Mouse (Mus musculus) gastrocnemius, adult 8-10 months (tissue): ENCODE data around the gene Foxp1. TPM values are rescaled to one million over a fixed set of nuclear protein-coding genes. Genes with fewer than 3 reads are reported as not detected.

ENCODE experiments used
- DNase-seq, 2 experiments: peaks; one replicate each; pipeline ENCODE4 v3.0.0; 2022; ENCODE audit warnings: low spot score in 2 of 2
- total RNA-seq, 4 experiments: library from RNA; stranded (reverse); gene quantifications; 2 replicates each; pipeline ENCODE4 v1.2.4; 2022

Foxp1 gene
- total RNA-seq, 4 experiments from 2014 or later, result 10.0 to 15.5 (median 13.9) TPM

- no peak for DNase-seq
Observed at GRCm38 (mm10) chr6:99028161-99028988, 494.1 kb downstream of the Foxp1 start.

- DNase-seq, result no peak
Observed at GRCm38 (mm10) chr6:99027542-99028160, 494.9 kb downstream of the Foxp1 start.

- no peak for DNase-seq
Observed at GRCm38 (mm10) chr6:99026635-99027541, 495.6 kb downstream of the Foxp1 start.

GRCm38 (mm10) chr6:99026040-99026439 lies 496.5 kb downstream of the Foxp1 start:
- no peak for DNase-seq

GRCm38 (mm10) chr6:99024588-99024987 lies 497.9 kb downstream of the Foxp1 start:
- no peak for DNase-seq

- no peak for DNase-seq
Observed at GRCm38 (mm10) chr6:99020570-99021444, 501.7 kb downstream of the Foxp1 start.

- DNase-seq, result no peak
Observed at GRCm38 (mm10) chr6:99019716-99020115, 502.8 kb downstream of the Foxp1 start.

GRCm38 (mm10) chr6:99019266-99019665 lies 503.3 kb downstream of the Foxp1 start:
- DNase-seq, result no peak

GRCm38 (mm10) chr6:99013866-99014502 lies 508.5 kb downstream of the Foxp1 start:
- no peak for DNase-seq

- no peak for DNase-seq
Observed at GRCm38 (mm10) chr6:99013119-99013865, 509.2 kb downstream of the Foxp1 start.

GRCm38 (mm10) chr6:99011895-99012584 lies 510.5 kb downstream of the Foxp1 start:
- no peak for DNase-seq

- DNase-seq, result no peak
Observed at GRCm38 (mm10) chr6:99009771-99010170, 512.8 kb downstream of the Foxp1 start.

GRCm38 (mm10) chr6:99008565-99008964 lies 514.0 kb downstream of the Foxp1 start:
- DNase-seq, result no peak

- no peak for DNase-seq
Observed at GRCm38 (mm10) chr6:99007542-99007941, 515.0 kb downstream of the Foxp1 start.

GRCm38 (mm10) chr6:99004255-99004997 lies 518.1 kb downstream of the Foxp1 start:
- no peak for DNase-seq

GRCm38 (mm10) chr6:99003108-99003709 lies 519.3 kb downstream of the Foxp1 start:
- no peak for DNase-seq

GRCm38 (mm10) chr6:99001637-99002036 lies 520.9 kb downstream of the Foxp1 start:
- no peak for DNase-seq
